Mouse (Mus musculus) olfactory bulb, adult 2 months (tissue): Measurements from ENCODE around the gene Idh3g.

Source experiments
- CTCF ChIP-seq: fragments of 200-500 bp; IDR thresholded peaks from 2 replicates; pipeline ENCODE4 v1.5.1; 2012; ENCODE audit warnings: low read depth, mild to moderate bottlenecking, low read length, moderate library complexity; ENCODE audit not compliant: insufficient read depth
- POLR2A ChIP-seq: fragments of 200-500 bp; IDR thresholded peaks from 2 replicates; pipeline ENCODE4 v1.6.1; 2012; ENCODE audit warnings: mild to moderate bottlenecking, low read depth, low read length, moderate library complexity; ENCODE audit not compliant: insufficient read depth

DNA sequence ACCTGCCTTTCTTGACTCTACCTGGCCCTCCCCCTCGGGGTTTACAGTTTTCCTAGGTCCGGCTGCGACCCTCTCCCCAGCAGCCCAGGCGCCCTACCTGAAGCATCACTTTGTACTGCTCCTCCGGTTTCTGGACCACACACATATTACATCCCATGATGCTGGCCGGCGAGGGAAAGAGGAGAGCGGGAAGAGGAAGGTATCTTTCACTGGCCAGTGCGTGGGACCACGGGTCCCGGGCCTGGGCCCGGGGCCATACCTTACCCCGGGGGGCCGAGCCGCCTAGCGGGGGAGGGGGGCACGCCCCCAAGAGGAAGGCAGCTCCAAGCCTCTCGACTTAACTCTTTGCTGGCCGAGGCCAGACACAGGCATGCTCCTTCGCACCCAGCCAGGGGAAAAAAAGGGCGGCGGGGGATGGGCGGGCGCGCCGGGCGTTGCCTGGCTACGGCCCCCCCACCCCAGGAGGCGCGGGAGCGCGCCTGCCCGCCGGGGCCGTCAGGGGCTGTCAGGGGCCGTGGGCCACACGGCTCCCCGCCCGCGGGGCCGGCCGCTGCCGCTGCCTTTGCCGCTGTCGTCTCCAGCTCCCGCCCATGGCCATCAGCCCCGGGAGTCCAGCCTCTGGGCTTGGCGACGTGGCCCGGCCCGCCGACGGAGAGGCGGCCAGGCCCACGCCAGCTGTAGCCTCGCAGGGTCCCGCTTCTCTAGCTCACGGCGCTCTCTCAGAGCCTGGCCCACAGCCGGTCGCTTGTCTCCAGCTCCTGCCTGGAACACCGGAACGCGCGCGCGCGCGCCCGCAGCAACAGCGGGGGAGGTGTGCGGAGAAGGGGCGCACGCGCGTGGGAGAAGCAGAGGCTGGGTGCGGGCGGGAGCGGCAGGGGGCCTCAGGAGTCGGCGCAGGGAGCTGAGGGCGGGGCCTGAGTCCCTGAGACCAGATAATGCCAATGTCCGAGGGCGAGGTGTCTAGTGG is 37.8 kb upstream of the Idh3g start, which contains the start of gene Pdzd4:
- TF ChIP-seq CTCF (no peak), POLR2A (peak; percentile 75)
